Mouse (Mus musculus) E14TG2a.4 (cell line): ENCODE data around the gene Mgat5b.

ENCODE experiments used
- CTCF ChIP-seq: conservative IDR thresholded peaks from 2 replicates; pipeline ENCODE4 v1.5.1; 2014; ENCODE audit warnings: low read length
- NANOG ChIP-seq: IDR thresholded peaks from 2 replicates; pipeline ENCODE4 v1.6.1; 2014; ENCODE audit warnings: borderline replicate concordance, low read length, mixed read lengths
- POU5F1 ChIP-seq: IDR thresholded peaks from 2 replicates; pipeline ENCODE4 v1.6.1; 2014; ENCODE audit warnings: low read length, borderline replicate concordance

DNA sequence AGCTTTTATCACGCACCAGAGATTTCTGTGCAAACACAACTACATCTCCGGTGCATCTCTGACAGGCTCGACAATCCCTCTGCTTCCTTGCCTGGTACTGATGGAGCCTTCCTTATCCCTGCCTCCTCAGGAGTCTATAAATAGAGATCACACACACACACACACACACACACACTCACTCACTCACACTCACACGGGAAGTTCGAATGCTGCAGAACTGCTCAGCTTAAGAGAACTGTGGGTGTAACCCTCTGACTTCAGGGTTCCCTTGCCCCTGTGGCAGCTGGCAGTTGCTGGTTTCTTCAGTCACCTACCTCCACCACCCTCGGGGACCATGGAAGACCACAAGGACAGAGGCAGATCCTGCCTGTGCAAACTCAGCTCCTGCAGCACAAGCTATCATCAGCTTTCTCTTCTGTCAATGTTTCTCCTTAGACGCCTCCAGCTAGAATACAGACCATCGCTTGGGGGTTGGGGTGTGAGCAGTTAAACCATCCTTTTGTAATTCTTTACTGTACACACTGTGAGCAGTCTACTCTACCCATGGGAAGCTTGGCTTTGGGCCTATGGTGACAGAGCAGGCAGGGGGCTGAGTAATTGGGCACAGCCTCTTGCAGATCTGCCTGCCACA lies 111.9 kb downstream of the Mgat5b start:
- no peak for TF ChIP-seq CTCF
- TF ChIP-seq NANOG, result no peak
- TF ChIP-seq POU5F1, result no peak
